Mouse (Mus musculus) stomach, embryonic 16.5 days (tissue): Measurements from ENCODE around the gene Med27. TPM values are rescaled to one million over a fixed set of nuclear protein-coding genes. Genes with fewer than 3 reads are reported as not detected.

Source experiments
- ATAC-seq: fragments of 200-750 bp; cut with Nextera tagmentation; 2 replicates; pipeline ENCODE4 v1.8.0; 2017; ENCODE audit warnings: moderate number of reproducible peaks, moderate TSS enrichment; ENCODE audit not compliant: insufficient read depth, low FRiP score
- H3K27ac ChIP-seq: fragments of 300-500 bp; sonication (generic); 2 replicates; pipeline ENCODE4 v1.5.1; 2014; ENCODE audit warnings: low read length
- H3K27me3 ChIP-seq: fragments of 300-500 bp; sonication (generic); 2 replicates; pipeline ENCODE4 v1.6.1; 2014; ENCODE audit warnings: low read length, control low read depth, mixed read lengths; ENCODE audit not compliant: control insufficient read depth, insufficient read depth
- H3K36me3 ChIP-seq: fragments of 300-500 bp; sonication (generic); 2 replicates; pipeline ENCODE4 v1.6.1; 2014; ENCODE audit warnings: low read length; ENCODE audit not compliant: control insufficient read depth, insufficient read depth
- H3K4me1 ChIP-seq: fragments of 300-500 bp; sonication (generic); 2 replicates; pipeline ENCODE4 v1.6.1; 2014; ENCODE audit warnings: low read length, control low read depth, mixed read lengths; ENCODE audit not compliant: control insufficient read depth, insufficient read depth
- H3K4me2 ChIP-seq: fragments of 300-500 bp; sonication (generic); 2 replicates; pipeline ENCODE4 v1.6.1; 2014; ENCODE audit warnings: low read depth, low read length, mixed read lengths
- H3K4me3 ChIP-seq: fragments of 300-500 bp; sonication (generic); replicated peaks from 2 replicates; pipeline ENCODE4 v1.5.1; 2014; ENCODE audit warnings: mild to moderate bottlenecking, low read length
- H3K9ac ChIP-seq: fragments of 300-500 bp; sonication (generic); 2 replicates; pipeline ENCODE4 v1.6.1; 2014; ENCODE audit warnings: low read length
- H3K9me3 ChIP-seq: fragments of 300-500 bp; sonication (generic); replicated peaks from 2 replicates; pipeline ENCODE4 v1.6.1; 2016; ENCODE audit warnings: low read length, control low read depth; ENCODE audit not compliant: control insufficient read depth
- WGBS: fragments of 180-500 bp; shearing (Covaris S2); extraction: QIAGEN DNeasy Blood & Tissue Kit; methylation state at CpG from one replicate; pipeline ENCODE4 v1.1.7; 2014; 5-methylcytosine and 5-hydroxymethylcytosine counted together
- polyA plus RNA-seq: library from polyadenylated mRNA; unstranded; fragments of >200 nt; fragmentation: Nextera tagmentation; extraction: Ambion mirVana; gene quantifications from 2 replicates; pipeline ENCODE4 v1.2.1, GENCODE M21; 2015

The Med27 gene
- polyA plus RNA-seq, 1 experiment from 2014 or later = 37.0 TPM

DNA sequence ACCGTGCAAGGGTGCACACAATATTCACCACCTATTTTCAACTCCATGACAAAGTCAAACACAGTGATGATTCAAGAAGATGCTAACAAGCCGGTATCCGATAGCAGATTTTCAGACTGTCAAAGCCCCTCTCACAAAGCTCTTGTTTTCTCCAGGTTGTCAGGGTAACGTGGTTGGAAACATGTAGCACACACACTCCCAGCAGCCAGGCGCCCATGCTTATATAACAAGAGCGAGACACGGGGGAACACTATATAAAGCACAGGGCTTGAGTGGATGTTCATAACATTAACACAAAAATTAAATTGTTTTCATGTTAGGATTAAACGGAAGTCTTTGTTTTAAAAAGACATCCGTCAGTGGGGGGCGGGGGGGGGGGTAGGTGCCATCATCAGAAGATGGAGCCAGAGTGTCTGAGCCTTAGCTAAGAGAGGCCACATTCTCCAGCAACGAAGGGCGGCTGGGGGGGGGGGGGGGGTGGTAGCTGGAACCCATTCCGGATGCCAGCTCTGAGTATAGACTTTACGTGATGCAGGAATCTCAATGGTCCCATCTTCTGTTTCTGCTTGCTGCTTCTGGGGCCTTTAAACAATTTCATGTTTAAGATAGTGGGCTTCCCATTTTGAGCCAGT, 104.9 kb downstream of the Med27 start:
- ATAC-seq = no peak; the same call in 1 of the 2 replicates
- H3K9ac ChIP-seq = no peak overlapping the region
- WGBS = 46% methylated on average over 13 of the region's 14 CpGs

DNA sequence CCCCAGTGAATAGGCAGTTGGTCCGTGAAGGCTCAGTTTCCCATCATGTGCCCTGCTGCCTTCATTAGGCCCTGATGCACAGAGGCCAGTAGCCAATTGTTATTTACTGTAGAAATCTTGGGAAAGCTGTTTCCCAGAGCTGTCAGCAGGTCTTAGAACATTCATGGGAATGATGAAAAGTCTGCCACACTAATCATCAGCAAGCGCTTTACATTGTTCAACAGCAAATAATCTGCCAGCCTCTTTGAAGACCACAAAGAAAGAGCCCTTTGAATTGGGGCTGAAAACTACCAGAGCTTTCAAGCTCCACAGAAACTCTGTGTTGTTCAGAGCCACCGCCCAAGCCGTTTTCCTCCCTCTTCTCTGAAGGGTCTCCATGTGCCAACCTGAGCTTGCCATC, 106.8 kb downstream of the Med27 start:
- H3K4me1 ChIP-seq = peaks cover 5% of the 10 kb centered on the region
- ATAC-seq = no peak
- no peak overlapping the region for H3K4me3 ChIP-seq
- no peak overlapping the region for H3K4me2 ChIP-seq
- no peaks in the 10 kb centered on the region for H3K36me3 ChIP-seq
- no peaks in the 10 kb centered on the region for H3K27me3 ChIP-seq
- no peak overlapping the region for H3K9ac ChIP-seq
- H3K9me3 ChIP-seq = no peaks in the 10 kb centered on the region
- WGBS = 71% methylated on average over 4 of the region's 4 CpGs
- no peak overlapping the region for H3K27ac ChIP-seq

More for the DNA sequence above, 104.9 kb downstream of the Med27 start:
- no peaks in the 10 kb centered on the region for H3K9me3 ChIP-seq
- H3K27me3 ChIP-seq = no peaks in the 10 kb centered on the region
- peaks cover 5% of the 10 kb centered on the region for H3K4me1 ChIP-seq
- no peak overlapping the region for H3K27ac ChIP-seq
- no peak overlapping the region for H3K4me3 ChIP-seq
- no peaks in the 10 kb centered on the region for H3K36me3 ChIP-seq
- H3K4me2 ChIP-seq = no peak overlapping the region

GRCm38 (mm10) chr2:29456631-29457320, 110.2 kb downstream of the Med27 start:
- Histone ChIP-seq H3K36me3 (no peaks in the 10 kb centered on the region), H3K27me3 (no peaks in the 10 kb centered on the region), H3K27ac (no peak overlapping the region), H3K4me2 (no peak overlapping the region), H3K9me3 (no peaks in the 10 kb centered on the region), H3K9ac (no peak overlapping the region), H3K4me1 (peaks cover 3% of the 10 kb centered on the region; the same call in 1 of the 2 replicates), H3K4me3 (no peak overlapping the region)
- ATAC-seq = no peak
- WGBS = 59% methylated on average over 9 of the region's 9 CpGs

DNA sequence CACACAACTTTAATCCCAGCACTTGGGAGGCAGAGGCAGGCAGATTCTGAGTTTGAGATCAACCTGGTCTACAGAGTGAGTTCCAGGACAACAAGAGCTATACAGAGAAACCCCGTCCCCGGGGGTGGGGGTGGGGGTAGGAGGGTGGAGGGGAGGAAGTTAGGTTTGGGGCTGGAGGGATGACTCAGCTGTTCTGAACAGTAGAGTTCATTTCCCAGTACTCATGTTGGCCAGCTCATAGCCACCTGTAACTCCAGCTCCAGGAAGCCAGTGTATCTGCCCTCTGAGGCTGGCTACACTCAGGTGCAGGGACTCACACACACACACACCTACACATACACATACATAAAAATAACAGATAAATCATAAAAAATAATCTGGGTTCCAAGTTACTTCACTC, 111.1 kb downstream of the Med27 start:
- 52% methylated on average over 2 of the region's 2 CpGs for WGBS
- Histone ChIP-seq H3K4me1 (peaks cover 3% of the 10 kb centered on the region; the same call in 1 of the 2 replicates), H3K9me3 (no peaks in the 10 kb centered on the region), H3K4me3 (no peak overlapping the region), H3K36me3 (no peaks in the 10 kb centered on the region), H3K27ac (no peak overlapping the region), H3K9ac (no peak overlapping the region), H3K4me2 (no peak overlapping the region), H3K27me3 (no peaks in the 10 kb centered on the region)
- no peak for ATAC-seq

DNA sequence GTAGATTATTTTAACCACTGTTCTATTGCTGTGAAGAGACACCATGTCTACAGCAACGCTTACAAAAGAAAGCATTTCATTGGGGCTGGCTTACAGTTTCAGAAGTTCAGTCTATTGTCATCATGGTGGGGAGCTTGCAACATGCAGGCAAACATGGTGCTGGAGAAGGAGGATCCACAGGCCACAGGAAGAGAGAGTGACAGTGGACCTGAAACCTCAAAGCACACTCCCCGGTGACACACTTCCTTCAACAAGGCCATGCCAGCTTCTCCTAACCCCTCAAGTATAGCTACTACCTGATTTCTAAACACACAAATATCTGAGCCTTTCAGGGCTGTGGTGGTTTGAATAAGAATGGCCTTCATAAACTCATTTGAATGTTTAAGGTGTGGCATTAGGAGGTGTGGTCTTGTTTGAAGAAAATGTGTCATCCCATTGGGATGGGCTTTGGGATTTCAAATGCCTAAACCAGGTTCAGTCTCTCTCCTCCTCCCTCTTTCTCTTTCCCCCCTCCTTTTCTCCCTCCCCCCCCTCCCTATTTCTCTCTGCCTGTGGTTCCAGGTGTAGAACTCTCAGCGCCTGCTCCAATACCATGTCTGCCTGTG, 111.8 kb downstream of the Med27 start:
- Histone ChIP-seq H3K9ac (no peak overlapping the region), H3K4me3 (no peak overlapping the region), H3K4me1 (peaks cover 2% of the 10 kb centered on the region; the same call in 1 of the 2 replicates), H3K36me3 (no peaks in the 10 kb centered on the region), H3K9me3 (no peaks in the 10 kb centered on the region), H3K4me2 (no peak overlapping the region), H3K27me3 (no peaks in the 10 kb centered on the region), H3K27ac (no peak overlapping the region)
- no peak for ATAC-seq
- 97% methylated on average over 3 of the region's 3 CpGs for WGBS

DNA sequence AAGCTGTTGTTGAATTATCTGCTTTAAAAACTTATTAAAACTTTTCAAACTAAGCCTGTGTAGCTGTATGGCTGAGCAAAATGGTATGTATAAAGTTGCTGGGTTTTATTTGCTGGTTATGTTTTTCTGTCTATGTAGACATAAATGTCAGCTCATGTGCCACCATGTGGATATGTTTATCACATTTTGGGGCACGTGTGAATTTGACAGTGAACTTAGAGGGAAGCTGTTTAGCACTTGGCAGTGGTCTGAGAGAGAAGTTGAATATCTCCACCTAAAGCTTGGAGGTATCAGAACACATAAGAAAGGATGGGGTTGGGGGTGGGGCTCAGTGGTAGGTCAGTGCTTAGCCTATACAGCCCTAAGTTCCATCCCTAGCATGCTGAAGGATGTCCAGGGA, 113.0 kb downstream of the Med27 start:
- Histone ChIP-seq H3K27me3 (no peaks in the 10 kb centered on the region), H3K4me2 (no peak overlapping the region), H3K9ac (no peak overlapping the region), H3K4me3 (no peak overlapping the region), H3K4me1 (peaks cover 2% of the 10 kb centered on the region), H3K27ac (no peak overlapping the region), H3K9me3 (no peaks in the 10 kb centered on the region), H3K36me3 (no peaks in the 10 kb centered on the region)
- WGBS = 57% methylated on average over 1 of the region's 1 CpGs
- ATAC-seq = no peak

- H3K4me2 ChIP-seq = no peak overlapping the region
- H3K9me3 ChIP-seq = no peaks in the 10 kb centered on the region
- H3K27me3 ChIP-seq = no peaks in the 10 kb centered on the region
- no peak overlapping the region for H3K27ac ChIP-seq
- no peak for ATAC-seq
- H3K9ac ChIP-seq = no peak overlapping the region
- H3K4me1 ChIP-seq = peaks cover 14% of the 10 kb centered on the region
- H3K36me3 ChIP-seq = no peaks in the 10 kb centered on the region
- H3K4me3 ChIP-seq = no peak overlapping the region
- WGBS = 80% methylated on average over 2 of the region's 2 CpGs
Measured at GRCm38 (mm10) chr2:29461841-29462240, 115.2 kb downstream of the Med27 start.

- no peak overlapping the region for H3K4me2 ChIP-seq
- ATAC-seq = no peak
- H3K27ac ChIP-seq = no peak overlapping the region
Measured at GRCm38 (mm10) chr2:29463039-29463585, 116.5 kb downstream of the Med27 start.

More at GRCm38 (mm10) chr2:29463039-29463585, 116.5 kb downstream of the Med27 start:
- no peaks in the 10 kb centered on the region for H3K36me3 ChIP-seq
- peaks cover 14% of the 10 kb centered on the region for H3K4me1 ChIP-seq
- no peaks in the 10 kb centered on the region for H3K27me3 ChIP-seq
- no peak overlapping the region for H3K4me3 ChIP-seq
- 79% methylated on average over 6 of the region's 6 CpGs for WGBS
- no peaks in the 10 kb centered on the region for H3K9me3 ChIP-seq
- no peak overlapping the region for H3K9ac ChIP-seq
